Mouse (Mus musculus) spleen, adult 12 weeks (tissue): ENCODE results near the gene Cldn10.

Experiments
- DNase-seq: peaks from one replicate; pipeline ENCODE4 v3.0.0; 2022; ENCODE audit warnings: low spot score

Cldn10 gene

DNA sequence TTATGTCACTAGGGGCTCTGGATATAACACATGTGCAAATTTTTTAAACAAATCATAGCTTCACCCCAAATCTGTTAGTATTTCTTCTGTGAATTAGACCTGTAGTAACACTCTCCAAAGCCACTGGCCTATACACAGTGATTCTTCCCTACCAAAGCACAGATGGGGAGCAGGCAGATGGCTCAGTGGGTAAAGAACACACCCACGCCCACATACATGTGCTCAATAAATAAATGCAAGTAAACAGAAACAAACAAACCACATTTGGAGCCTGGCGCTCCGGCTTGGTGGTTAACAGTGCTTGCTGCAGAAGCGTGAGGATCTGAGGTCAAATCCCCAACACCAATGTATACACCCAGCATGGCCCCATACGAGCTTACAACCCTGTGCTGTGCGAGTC is 123.8 kb downstream of the Cldn10 start:
- DNase-seq, result no peak

DNA sequence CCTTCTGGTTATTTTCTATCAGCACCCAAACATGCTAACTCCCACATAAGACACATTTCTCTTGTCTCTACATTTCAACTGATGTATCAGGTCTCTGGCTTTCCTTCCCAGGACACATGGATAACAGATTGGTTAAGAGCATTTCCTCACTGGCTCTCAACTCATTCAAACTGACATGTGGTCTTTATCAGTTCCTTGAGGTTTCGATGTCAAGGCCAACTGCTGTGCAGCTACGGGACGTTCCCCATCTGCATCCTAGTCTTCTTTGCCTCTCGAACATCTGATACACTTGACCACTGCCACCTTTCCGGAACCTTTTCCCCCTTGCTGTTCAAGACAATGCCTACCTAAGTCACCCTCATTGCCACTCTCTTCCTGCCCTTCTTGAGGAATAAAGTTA is 125.9 kb downstream of the Cldn10 start:
- DNase-seq, result no peak

DNA sequence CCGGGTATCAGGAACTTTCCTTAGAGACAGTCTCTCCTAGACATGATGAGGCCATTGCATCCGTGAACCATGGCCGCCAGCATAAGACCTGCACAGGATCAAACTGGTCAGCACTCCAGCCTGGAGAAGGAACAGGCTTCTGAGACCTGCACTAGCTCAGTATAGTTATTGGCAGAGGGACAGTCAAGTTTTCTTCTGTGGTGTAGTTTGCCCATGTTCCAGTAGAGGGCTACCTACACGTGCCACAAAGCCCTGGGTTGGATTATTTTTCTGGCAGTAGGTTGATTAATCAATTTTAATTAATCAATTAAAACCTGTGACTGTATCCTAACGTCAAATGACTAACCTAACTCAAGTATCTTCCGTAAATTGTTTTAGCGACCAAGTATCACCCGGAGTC is 131.3 kb downstream of the Cldn10 start:
- DNase-seq, result no peak

DNA sequence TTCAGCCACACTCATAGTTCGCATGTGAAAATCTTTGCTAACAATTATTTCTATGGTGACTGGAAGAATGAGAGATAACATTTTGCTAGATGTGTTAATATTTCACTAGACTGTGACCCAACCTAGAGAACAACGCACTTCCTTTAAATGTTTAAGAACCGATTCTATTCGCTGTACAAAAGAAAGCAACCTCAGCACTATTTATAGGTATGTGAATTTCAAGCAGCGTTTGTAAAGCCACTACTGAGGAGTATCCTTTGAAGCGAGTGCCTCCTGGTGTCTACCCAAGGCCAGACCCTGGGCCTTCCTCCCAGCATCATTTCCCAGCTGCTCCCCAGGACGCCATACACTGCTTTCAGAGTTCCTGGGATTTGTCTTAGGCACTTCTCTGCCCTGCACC is 132.9 kb downstream of the Cldn10 start:
- no peak for DNase-seq

DNA sequence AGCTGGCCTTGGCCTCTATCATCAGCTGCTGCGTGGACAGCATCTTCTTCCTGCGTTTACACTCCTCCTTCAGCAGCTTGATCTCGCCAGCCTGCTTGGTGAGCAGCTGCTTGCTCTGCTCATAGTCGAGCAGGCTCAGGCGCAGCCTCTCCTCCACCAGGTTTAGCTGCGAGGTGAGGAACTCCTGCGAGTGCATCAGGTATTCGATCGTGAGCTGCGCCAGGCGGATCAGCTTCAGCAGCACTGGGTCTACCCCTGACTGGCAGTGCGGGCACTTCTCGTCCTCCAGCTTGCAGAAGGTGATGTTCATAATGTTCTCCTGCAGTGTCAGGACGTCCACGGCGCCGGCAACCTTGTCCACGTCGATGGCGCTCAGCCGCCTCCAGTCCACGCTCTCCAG is 134.5 kb downstream of the Cldn10 start:
- DNase-seq, result no peak

DNA sequence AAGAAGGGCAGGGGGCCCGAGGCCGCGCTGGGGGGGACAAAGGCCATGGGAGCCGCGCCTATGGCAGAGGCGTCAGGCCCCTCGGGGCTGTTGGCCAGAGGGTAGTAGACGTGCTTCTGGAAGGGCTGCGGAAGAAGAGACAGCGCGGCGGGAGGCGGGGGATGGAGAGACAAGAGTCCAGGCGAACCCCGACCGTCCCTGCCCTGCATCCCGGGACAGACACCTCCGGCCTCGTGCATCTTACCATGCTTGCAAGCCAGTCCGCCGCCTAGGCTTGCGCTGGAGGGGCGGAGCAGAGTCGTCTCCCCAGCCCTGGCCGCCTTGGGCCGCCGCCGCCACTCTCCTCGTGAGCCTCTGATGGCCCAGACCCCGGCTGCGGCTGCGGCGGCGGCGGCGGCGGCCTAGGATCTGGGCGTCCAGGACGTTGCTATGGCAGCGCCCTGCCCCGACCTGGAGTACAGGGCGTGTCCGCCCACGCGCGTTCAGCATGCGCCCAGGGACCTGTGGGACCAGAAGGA is 135.0 kb downstream of the Cldn10 start:
- DNase-seq, result no peak
